Mouse (Mus musculus) left cerebral cortex, postnatal 4 days (tissue): ENCODE data around the gene Apol7b. TPM values are rescaled to one million over a fixed set of nuclear protein-coding genes. Genes with fewer than 3 reads are reported as not detected.
A peak's percentile ranks its signal among the peaks of the same experiment; 100 is the strongest.
"Not testable (repeated sequence)": the region's sequence is repeated elsewhere in the genome, so short reads cannot be mapped to it uniquely, and the experiment has no call there.

Experiments used
- DNase-seq: peaks from one replicate; pipeline ENCODE4 v3.0.0-alpha.2; 2022
- intact Hi-C: fragments of 180-260 bp; cut with DNase I; formaldehyde crosslinking; loops from one replicate; pipeline ENCODE4 v1.15.1; 2025
- total RNA-seq, 2 experiments: library from RNA; stranded (reverse); gene quantifications; 2 replicates each; pipeline ENCODE4 v1.2.3; 2021

Gene Apol7b
- not detected for total RNA-seq

GRCm38 (mm10) chr15:77447392-77447791, at the start of gene Apol7b:
TSS of gene Apol7b (minus strand) at chr15:77447492.
- DNase-seq, intact Hi-C loops: not testable (repeated sequence)

GRCm38 (mm10) chr15:77494694-77495093, 47.4 kb upstream of the Apol7b start:
- intact Hi-C loops, DNase-seq: not testable (repeated sequence)

GRCm38 (mm10) chr15:77493181-77493580, 45.9 kb upstream of the Apol7b start:
- intact Hi-C loops, DNase-seq: not testable (repeated sequence)

GRCm38 (mm10) chr15:77482140-77482794, 35.0 kb upstream of the Apol7b start:
- no peak for DNase-seq
- intact Hi-C loops = no loop called here

GRCm38 (mm10) chr15:77476693-77477092, 29.4 kb upstream of the Apol7b start, which contains the start of gene Apol10a:
TSS of gene Apol10a (plus strand) at chr15:77477047.
- intact Hi-C loops, DNase-seq: not testable (repeated sequence)

- intact Hi-C loops, DNase-seq: not testable (repeated sequence)
Observed at GRCm38 (mm10) chr15:77474699-77475390, 27.6 kb upstream of the Apol7b start.

DNA sequence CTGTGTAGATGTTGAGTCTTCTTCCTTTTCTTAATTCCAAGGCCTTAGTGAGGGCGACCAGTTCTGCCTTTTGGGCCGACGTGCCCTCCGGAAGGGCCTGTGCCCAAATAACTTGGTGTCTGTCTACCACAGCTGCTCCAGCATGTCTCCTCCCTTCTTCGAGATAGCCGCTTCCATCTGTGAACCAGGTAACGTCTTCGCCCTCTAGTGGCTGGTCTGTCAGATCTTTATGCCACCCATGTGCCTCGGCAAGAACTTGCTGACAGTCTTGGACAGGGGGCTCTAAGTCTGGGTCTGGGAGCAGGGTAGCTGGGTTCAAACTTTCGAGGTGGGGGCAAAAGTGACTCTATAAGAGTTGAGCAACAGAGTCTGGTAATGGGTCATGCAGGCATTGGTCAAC, 2.6 kb upstream of the Apol7b start:
- intact Hi-C loops, DNase-seq: not testable (repeated sequence)

DNA sequence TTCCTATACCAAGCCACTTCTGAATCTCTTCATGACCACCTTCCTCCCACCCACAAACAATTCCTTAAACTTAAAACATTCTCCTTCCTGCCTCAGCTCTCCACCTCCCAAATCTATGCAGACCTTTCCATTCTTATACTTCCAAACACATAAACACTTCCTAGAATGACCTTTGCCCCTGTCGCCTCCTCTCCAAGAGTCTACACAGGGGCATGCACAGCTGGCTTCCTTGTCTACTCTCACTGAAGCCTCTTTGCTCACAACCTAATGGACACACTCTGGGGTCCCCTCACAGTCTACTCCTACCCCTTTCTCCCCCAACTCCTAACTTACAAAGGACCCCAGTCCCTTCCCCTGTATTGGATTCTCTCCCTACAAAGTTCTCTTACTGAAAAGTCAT, 1.6 kb downstream of the Apol7b start:
- DNase-seq, intact Hi-C loops: not testable (repeated sequence)

- intact Hi-C loops = not testable (repeated sequence)
- DNase-seq = peak; percentile 1
Observed at GRCm38 (mm10) chr15:77444746-77445145, 2.5 kb downstream of the Apol7b start.

DNA sequence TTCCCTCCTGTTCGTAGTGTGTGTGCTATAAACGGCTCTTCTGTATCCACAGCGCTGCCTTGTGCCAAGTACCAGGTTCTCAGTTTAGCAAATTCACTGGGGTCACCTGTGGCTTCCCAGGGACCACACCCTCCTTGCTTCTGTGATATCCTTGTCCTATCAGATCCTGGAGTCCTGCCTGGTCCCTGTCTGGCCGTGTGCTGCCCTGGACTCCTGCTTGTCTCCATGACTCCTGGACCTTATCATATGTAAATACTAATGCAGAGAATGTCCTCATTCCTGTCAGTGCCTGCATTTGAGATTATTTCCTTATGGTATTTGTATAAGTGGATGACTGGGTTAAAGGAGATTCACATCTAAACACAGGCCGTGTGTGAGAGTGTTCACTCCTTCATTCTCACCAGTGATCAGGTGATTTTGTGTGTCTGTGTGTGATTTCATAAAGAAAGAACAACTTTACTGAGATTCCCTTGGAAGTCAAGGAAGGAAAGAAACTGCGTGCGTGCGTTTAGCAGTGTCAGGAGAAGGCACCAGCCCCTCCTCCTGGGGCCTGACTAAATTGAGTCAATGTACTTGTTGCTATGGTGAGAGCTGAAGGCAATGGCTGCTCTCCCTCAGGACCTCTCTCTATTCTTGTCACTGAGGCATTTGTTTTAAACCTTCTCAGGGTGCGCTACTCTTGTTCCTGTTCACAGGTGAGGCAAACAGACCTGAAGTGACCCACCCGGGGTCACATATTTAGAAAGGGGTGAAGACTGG, 18.4 kb downstream of the Apol7b start:
- intact Hi-C loops, DNase-seq: not testable (repeated sequence)

DNA sequence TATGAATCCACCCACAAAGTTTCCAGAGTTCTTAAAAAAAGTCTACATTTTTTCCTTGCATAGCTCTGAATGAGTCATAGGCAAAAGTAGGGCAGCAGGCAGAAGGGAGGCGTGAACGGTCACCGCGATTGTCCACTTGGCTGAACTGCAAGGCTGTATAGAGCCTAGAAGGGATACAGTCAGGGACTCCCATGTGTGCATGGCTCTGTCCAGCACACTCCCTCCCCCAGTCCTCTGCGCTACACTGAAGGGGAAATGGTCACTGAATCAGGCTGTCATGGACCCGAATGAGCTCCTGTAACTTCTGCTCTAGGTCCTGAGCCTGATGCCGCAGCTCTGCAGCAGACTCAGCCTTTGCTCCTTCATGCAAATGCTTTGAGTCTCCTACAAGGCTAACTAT, 24.4 kb downstream of the Apol7b start:
- DNase-seq, intact Hi-C loops: not testable (repeated sequence)

DNA sequence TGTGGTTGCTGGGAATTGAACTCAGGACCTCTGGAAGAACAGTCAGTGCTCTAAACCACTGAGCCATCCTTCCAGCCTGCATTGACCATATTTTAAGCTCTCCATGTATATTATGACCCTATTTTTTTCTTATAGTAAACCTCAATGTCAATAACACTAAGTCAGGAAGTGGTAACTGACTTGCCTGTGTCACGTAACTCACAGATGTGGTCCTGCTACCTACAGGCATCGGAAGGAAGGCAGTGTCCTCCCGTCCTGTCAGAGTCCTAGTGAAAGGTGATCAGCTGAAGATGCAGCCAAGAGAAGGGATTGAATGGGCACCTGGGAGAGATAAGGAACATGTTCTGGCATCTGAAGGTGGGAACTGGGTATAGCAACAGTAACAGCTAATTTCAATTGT, 27.6 kb downstream of the Apol7b start:
- intact Hi-C loops, DNase-seq: not testable (repeated sequence)

DNA sequence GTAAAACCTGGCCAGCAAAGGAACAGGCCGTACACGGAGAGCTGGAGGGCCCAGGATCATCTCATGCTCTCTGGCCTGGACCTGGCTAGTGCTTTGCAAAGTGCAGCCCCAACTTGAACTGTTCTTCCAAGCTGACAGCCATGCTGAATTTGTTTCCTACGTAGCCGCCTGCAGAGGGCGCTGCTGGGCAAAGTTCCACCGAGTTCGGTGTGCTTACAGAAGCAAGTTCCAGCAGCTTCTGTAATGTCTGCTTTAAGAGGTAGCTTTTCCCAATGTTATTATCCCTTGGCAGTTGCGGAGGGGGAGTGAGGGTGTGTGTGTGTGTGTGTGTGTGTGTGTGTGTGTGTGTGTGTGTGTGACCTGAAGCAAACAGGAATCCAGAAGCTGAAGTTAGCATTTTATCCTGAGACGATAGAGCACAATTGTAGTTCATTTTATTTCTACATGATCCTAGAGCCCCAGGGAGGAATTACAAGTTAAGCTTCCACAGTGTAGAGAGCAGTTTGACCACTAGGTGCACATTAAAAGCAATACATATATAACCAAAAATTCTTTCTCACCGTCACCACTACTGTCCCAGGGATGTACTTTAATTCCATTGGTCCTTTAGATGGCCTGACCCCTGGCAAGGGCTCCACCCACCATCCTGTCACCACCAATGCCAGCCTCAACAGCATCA, 30.5 kb downstream of the Apol7b start:
- DNase-seq, intact Hi-C loops: not testable (repeated sequence)

GRCm38 (mm10) chr15:77415653-77416052, 31.6 kb downstream of the Apol7b start:
- intact Hi-C loops, DNase-seq: not testable (repeated sequence)

DNA sequence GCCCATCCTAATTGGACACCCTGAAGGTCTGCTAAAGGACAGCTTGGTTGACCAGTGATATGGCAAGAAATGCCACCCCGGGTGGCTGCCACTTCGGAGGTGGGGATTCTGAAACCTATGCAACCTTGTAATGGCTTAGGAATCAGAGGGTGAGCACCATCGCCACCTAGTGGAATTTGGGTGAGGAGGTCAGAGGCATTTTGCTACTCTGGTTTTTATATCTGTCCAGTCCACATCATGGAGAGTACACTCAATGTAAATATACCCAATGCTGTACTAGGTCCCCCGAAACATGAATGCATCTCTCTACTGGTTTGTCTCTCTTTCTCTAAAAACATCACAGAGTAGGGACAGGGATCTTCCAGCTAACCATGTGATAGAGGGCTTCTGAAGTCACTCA, 34.6 kb downstream of the Apol7b start:
- intact Hi-C loops = not testable (repeated sequence)

GRCm38 (mm10) chr15:77411035-77411434, 36.3 kb downstream of the Apol7b start, which contains the start of gene Apol9a:
TSS of gene Apol9a (minus strand) at chr15:77411135.
- DNase-seq, intact Hi-C loops: not testable (repeated sequence)

More for the DNA sequence above, 34.6 kb downstream of the Apol7b start:
- not testable (repeated sequence) for DNase-seq

DNA sequence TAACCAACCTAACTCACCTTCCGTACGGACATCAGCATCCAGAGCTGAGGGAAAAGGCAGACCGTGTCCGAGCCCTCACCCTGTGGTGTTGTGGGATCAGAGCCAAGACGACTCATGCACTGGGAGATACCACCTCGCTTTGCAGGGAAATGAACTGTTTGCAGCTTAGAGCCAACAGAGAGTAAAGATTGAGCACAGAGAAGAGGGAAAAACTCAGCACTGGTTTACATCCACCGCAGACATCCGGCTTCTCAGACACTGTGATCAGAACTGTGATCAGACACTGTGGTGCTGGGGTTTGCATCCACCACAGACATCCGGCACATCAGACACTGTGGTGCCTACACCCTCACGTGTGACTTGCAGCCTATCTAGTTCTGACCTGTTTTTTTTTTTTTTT, 40.9 kb downstream of the Apol7b start:
- DNase-seq = peak; percentile 67

DNA sequence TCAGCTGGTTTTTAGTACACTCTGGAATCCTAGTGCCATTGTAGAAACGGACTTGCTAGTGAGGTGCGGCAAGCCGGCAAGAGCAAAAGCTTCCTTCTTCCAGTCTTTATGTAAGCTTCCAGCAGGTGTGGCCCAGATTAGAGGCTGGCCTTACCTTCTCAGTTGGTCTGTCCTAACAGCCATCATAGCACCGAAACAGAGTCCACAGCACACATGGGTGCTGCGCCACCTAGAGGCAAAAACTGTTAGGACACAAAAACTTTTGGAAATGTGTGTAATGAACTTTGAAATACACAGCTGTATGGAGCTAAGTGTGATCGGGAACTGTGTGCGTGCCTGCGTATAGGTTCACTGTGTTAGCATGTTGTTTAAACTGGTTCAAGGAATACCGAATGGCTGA, 48.3 kb downstream of the Apol7b start, which contains the start of gene Apol7a:
Gene Apol7a (minus strand): TSS at position 84 of the 400 bp plus-strand sequence.
- intact Hi-C loops, DNase-seq: not testable (repeated sequence)

More for the DNA sequence above, 40.9 kb downstream of the Apol7b start:
- intact Hi-C loops = not testable (repeated sequence)

GRCm38 (mm10) chr15:77397450-77398132, 49.7 kb downstream of the Apol7b start:
- DNase-seq = not testable (repeated sequence)

DNA sequence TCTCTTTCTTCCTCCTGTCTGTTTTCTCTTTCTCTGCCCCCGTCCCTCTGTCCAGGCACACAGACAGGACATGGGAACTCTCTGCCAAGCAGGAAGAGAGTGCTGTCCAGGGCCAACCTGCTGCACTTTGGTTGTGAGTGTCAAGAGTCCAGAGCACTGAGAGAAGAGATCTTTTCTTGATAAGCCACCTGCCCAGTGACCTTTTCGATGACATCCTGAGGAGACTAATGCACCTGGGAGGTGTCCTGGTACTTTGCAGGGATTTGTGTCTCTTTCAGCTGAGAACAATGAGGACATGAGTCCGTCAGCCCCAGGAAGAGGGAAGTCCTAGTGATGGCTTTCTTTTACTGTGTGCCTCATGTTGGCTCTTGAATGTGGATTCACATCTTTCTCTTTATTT, 53.5 kb downstream of the Apol7b start:
- DNase-seq, intact Hi-C loops: not testable (repeated sequence)

More at GRCm38 (mm10) chr15:77397450-77398132, 49.7 kb downstream of the Apol7b start:
- intact Hi-C loops = not testable (repeated sequence)
